Mouse (Mus musculus) heart, adult 18-20 months (tissue): ENCODE measurements around the gene Gm13030. TPM values are rescaled to one million over a fixed set of nuclear protein-coding genes. Genes with fewer than 3 reads are reported as not detected.
"Not testable (repeated sequence)": the region's sequence is repeated elsewhere in the genome, so short reads cannot be mapped to it uniquely, and the experiment has no call there.

Source experiments
- DNase-seq, 2 experiments: peaks; one replicate each; pipeline ENCODE4 v3.0.0; 2021 to 2022; ENCODE audit warnings: mixed read lengths in 1 of 2
- total RNA-seq, 2 experiments: library from RNA; stranded (reverse); gene quantifications; 2 replicates each; pipeline ENCODE4 v1.2.3; 2021

Gene Gm13030
- total RNA-seq, 2 experiments from 2014 or later, result not detected

DNA sequence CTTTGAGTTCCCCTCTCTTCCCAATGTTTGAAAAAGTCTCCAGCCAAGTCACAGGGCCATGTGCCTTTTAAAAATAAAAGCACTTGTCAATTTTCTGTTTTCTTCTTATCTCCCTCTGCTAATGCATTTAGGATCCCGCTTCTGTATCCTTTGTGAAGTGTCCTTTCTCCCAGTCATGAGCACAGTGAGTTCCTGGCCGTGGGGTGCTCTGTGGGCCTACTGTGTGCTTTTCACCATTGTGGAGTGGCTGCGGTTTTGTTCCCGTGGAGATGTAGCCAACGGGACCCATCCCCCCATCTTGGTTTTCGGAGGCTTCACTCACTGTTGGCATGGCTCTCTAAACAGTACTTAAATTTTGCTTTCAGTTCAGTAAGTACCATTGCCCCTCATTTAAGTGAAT, 7.8 kb downstream of the Gm13030 start:
- DNase-seq, result no peak

DNA sequence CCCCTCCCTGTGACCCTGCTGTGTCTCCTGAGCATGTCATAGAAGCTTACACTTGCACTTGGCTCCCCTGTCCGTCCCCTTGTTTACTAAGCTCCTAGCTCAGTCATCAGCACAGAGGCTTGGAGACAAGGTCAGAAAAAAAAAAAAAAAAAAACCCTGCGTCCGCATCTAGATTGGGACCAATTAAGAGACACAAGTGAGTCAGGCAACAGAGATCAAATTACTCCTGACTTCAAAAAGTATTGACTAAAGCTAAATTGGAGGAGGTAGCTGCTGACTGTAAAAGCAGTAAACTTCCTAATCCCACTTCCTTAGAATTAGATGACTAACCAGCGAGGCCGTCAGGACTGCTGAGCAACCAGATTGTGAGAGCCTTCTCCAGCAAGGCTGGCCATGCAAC, 8.7 kb downstream of the Gm13030 start:
- DNase-seq, result no peak

DNA sequence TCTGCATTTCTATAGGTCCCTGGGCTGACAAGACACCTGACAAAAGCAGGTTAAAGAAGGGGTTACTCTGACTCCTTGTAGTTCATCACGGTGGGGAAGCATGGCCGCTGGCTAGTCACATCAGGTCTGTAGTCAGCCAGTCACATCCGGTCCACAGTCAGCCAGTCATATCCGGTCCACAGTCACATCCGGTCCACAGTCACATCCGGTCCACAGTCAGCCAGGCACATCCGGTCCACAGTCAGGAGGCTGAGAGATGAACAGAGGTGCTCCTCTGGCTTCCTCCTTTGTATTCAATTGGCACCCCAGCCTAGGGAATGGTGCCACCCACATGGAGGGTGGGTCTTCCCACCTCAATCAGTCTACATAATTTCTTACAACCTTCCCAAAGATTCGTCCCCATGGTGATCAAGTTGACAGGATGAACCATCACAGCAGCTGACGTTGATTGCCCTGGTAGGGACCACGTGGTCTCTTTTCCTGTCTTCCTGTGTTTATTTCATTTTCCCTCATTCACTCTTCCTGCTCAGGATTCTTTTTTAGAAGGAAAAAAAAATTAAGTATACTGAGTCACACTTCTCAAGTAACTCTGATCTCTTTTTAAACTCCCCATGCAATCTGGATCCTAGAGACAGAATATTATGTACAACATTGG, 10.3 kb downstream of the Gm13030 start, which contains the start of gene Pla2g5:
Pla2g5 (minus strand) TSS at position 139 of the 655 bp plus-strand sequence.
- no peak for DNase-seq

DNA sequence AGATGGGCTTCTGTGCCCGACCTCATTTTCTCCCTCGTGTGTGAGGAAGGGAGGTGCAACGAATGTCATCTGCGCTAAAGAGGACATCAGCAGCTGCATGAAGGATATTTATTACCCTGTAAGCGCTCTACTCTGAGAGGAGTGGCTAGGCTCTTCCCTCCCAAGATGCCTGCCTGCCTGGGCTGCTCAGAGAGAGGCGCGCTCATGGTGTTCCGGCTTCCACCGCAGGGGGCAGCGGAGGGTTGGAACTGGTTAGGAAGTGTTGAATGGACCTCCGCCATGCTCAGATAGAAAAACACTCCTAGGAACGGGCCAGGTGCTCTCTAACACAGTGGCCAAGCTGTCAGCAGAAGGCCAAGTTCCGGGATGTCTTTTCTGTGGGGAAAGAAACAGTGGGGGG, 14.0 kb downstream of the Gm13030 start:
- peak; percentile 26 to 74 for DNase-seq

DNA sequence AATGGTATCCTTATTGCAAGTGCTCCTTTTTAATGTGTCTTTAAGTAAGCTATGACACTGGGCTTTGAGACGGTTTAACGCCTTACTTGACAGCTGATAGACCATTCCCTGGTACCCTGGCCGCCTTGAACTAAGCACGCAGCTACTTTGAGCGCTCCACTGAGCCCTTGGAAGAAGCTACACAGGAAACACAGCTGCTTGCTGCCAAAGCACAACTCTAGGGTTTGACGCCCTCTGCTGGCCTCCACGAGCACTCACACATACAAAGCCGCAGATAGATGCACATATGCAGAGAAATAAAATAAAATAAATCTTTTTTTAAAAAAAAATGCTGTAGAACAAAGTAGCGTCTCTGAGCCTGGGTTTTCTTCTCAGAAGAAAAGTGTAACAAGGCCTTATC, 14.5 kb downstream of the Gm13030 start:
- DNase-seq, result no peak

DNA sequence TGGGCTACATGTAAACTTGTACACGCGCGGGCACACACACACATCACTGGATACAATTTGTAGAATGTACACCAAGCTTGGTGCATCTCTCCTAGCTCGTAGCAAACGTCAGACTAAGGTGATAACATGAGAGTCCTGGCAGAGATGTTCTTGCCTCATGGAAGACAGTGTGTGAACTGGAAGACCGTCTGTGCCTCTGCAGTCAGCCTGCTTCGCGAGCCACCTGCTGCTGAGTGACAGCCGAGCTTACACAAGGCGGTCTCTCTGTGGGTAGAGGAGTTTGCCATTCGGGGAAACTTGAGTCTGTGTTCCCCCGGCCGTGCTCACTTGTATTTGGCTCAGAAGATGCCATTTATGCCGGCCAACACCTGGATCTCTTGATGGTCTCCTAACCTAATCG, 15.3 kb downstream of the Gm13030 start:
- DNase-seq, result no peak

DNA sequence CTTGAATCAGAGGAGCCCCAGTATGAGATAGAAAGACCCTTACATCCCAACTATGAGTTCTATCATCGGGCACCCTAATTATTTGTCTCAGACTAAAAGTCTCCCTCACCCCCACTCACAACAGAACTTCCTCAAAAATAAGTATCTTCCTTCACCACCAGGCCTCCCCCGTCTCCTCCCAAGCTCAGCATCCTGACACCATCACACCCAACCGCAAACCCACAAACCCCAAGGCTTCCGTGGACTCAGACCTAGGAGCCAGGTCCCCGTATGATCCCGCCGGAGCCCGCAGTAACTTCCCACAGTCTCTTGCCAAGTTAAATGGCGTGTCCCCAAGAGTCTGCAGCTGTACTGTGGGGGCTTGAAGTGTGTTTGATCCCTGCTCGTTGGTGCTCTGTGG, 16.2 kb downstream of the Gm13030 start:
- DNase-seq, result no peak

DNA sequence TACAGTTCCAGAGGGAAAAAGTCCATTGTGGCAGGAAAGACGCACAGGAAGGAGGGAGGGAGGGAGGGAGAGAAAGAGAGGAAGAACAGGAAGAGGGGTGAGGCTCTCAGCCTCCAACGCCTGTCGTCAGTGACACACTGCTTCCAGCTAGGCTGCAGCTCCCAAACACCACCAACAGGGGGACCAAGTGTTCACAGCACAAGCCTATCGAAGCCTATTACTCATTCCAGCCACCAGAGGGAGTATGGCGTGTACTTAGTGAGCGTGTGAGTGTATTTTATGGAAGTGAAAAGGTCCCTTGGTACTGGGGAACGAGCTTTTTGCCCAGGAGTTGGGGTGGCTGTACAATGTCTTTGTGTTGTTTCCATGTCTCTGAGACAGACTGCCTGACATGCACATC, 17.3 kb downstream of the Gm13030 start:
- peak; percentile 45 to 47 for DNase-seq

DNA sequence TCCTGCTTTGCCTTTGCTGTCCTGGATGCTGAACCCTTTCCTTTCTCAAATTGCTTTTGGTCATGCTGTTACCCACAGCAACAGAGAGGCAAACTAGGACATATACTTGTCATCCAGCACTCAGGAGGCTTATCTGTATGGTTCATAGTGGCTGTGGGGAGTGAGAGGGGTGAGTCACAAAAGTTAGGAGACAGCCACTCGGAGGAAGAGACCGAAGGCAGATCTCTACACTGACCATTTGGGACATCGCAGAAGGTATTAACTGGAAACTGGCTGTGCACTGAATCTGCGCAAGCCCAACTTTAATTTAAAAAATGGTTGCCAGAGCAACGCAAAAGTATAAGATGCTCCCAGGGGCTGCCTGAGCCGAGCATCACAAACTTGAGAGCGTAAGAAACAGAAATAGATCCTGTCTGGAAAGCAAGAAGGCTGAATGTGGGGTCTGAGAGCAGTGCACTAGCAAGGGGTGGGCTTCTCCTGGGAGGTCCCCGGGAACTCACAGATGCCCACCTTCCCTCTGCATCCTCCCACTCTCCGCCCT, 18.6 kb downstream of the Gm13030 start:
- DNase-seq, result no peak

DNA sequence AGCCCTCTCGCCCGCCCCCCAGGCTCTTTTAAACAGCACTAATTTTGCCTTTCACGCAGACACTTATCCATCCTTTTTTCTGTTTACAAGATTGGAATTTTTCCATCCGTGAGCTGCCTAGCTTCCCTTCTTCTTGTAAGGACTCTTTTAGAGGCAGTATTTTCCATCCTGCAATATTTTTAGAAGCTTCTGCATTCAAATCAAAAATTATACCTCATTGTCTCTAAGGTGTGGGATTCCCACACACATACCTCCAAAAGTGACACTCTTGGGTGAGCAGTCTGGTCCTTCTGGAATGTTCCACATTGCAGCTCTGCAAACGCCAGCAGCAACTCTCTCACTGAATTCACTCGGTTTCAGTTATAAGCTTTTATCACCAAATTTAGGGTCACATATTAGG, 20.8 kb downstream of the Gm13030 start:
- DNase-seq, result no peak

DNA sequence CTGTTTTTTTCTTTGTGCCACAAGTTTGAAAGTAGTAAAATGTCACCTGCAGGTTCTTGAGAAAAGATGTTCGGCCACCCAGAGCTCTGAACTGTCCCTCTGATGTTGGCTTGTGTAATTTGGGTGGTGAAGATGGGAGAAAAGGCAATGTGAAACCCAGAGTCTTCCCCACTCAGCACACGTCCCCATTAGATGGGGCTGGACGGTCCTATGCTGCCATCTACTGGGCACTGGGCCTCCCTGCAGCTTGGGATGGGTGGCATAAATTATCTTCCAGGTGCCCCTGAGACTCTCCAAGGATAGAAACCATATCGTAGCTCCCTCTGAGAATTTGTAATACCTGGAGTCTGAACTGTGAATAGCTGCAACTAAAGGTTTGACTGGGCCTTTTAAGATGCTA, 22.3 kb downstream of the Gm13030 start:
- DNase-seq, result peak; percentile 49 to 85

DNA sequence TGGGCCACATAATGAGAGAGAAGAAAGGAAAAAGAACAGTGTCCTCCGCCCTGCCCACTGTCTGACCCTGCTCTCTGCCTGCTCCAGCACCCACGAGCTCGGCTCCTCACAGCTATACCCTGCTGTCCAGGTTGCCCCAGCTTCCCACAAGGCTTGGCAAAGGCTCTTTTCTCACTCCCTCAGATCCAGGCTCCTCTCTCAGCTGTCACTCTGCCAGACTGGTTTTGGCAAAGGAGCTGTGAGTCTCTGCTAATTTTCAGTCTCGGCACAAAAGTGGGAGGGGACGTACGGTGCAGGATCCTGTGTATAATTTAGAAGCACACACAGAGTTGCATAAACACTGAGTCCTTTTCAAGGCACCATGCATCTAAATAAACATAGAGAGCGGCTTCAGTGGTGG, 32.4 kb downstream of the Gm13030 start:
- DNase-seq, result peak in 1 of 2 experiments; percentile 23

DNA sequence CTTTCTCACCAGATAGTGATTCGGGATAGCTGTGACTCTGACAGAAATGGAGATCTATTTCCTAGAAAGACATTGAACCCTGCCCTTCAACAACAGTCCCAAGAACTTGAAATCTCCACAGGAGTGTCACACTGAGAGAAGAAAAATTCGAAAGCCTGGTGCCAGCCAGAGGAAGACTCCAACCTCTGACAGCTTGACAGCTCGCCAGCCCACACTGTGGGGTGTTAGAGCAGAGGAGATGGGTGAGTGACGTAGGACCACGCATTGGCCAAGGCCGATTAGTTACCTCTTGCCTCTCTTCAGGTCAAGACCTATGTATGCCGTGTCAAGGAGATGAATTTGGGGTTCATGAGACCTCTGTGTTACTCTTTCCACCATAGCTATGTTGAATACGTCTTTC, 33.0 kb downstream of the Gm13030 start:
- no peak for DNase-seq

DNA sequence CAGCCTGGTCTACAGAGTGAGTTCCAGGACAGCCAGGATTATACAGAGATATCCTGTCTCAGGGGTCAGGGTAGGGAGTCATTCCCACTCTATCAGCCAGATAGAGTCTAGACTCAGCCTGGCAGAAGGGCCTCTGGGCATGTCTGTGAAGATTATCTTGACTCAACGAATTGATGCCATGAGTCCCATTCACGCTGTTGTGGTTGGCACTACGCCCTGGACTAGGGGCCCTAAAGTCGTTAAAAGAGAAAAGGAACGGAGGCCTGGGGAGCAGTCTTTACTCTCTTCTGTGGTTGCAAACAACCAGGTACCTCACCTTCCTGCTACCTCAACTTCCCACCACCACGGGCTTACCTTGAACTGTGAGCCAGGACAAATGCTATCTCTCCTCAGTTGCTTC, 34.0 kb downstream of the Gm13030 start:
- DNase-seq, result no peak

DNA sequence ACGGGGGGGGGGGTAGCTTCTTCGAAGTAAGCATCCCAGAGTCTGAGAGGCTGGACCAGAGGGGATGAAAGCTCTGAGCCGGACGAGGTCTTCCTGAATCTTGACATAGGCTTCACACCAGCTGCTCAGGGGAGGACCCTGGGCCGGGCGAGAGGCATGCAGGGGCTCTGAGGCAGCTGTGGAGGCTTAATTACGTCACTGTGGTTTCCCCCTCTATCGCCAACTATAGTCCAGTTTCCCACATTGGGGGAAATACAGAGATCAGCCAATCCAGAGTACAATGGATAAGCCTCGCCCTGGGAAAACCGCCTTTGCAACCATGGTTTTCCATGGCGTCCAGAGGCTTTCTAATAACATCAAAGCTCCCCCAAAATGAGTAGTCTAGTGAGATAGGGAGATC, 46.6 kb downstream of the Gm13030 start:
- no peak for DNase-seq

DNA sequence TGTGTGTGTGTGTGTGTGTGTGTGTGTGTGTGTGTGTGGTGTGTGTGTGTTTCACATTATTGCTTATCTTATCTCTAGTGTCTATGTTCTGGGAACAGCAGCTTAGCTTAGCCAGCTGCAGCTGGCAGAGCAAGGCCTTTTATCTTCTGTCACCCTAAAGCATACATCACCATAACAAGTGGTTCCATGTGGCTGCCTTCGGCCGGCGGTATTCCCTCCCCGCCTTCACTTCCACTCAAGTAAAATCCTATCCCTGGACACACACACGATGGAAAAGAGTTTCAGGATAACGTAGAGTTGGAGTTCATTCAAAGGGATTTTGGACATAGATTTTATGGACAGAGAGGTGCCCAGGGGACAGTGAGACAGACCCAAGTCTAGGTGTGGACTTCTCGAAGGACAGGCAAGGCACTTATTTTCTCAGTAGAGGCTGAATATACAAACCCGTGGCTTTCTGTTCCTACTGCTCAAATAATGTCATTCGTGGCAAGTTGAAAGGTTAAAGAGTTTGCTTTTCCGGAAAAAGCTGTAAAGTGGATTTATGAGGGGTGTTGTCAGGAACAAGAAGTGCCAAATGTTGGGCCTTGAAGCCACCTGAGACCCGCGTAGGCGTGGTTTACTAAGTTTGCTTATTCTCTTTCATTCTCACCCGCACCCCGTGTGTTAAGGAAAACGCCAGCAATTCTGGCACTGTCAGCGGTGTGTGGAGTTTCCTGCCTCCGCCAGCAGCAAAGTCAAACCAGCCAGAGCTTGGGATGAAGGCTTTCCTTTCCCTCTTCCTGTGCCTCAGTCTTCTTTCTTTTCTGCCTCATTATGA, 47.8 kb downstream of the Gm13030 start:
- peak in 1 of 2 experiments; percentile 17 for DNase-seq

DNA sequence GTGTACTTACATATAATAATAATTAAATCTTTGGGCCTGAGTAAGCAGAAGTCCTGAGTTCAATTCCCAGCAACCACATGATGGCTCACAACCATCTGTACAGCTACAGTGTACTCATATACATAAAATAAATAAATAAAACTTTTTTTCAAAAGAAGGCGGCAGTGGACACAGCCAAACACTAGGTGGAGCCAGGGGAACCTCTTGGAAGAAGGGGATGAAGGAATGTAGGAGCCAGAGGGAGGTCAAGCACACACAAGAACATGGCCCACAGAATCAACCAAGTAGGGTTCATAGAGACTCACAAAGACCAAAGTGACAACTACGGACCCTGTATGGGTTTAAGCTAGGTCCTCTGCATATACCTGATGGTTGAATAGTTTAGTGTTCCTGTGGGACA, 49.1 kb downstream of the Gm13030 start:
- DNase-seq, result no peak

DNA sequence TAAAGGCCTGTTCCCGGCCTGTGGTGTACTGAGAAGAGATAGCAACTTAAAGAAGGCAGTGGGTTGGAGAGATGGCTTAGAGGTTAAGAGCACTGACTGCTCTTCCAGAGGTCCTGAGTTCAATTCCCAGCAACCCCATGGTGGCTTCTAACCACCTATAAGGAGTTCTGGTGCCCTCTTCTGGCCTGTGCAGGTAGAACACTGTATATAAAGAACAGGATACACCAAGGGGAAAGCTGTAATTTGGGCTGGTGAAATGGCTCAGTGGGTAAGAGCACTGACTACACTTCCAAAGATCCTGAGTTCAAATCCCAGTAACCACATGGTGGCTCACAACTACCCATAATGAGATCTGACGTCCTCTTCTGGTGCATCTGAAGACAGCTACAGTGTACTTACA, 49.6 kb downstream of the Gm13030 start:
- not testable (repeated sequence) for DNase-seq

DNA sequence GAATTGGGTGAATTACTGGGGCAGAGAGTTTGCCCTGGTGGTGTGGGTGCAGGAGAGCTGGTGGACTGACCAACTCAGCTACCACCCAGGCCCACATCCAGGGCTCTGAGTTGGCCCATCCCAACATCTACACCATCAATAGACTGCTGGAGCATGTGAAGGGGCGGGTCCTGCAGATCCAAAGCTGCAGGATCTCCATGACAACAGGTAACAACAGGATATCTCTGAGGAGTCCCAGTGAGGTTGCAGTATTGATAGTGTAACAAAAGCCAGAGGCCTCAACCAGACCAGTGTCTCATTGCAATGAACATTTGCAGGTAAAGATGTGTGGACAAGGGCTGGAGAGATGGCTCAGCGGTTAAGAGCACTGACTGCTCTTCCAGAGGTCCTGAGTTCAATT, 52.7 kb downstream of the Gm13030 start:
- DNase-seq, result no peak
